Mouse (Mus musculus) kidney, postnatal 0 days (tissue): ENCODE data around the gene Cdh26. TPM values are rescaled to one million over a fixed set of nuclear protein-coding genes. Genes with fewer than 3 reads are reported as not detected.

Source experiments
- ATAC-seq: fragments of 200-750 bp; cut with Nextera tagmentation; replicated peaks from 2 replicates; pipeline ENCODE4 v1.8.0; 2017; ENCODE audit warnings: low read depth, moderate number of reproducible peaks, moderate TSS enrichment, moderate library complexity; ENCODE audit not compliant: low FRiP score
- DNase-seq: peaks from one replicate; pipeline ENCODE4 v3.0.0-alpha.2; 2016; ENCODE audit warnings: low spot score
- H3K27ac ChIP-seq: fragments of 300-500 bp; sonication (generic); 2 replicates; pipeline ENCODE4 v1.5.1; 2014; ENCODE audit warnings: mild to moderate bottlenecking
- H3K27me3 ChIP-seq: fragments of 300-500 bp; sonication (generic); 2 replicates; pipeline ENCODE4 v1.6.1; 2014; ENCODE audit warnings: low read length, mixed read lengths; ENCODE audit not compliant: insufficient read depth
- H3K36me3 ChIP-seq: fragments of 300-500 bp; sonication (generic); 2 replicates; pipeline ENCODE4 v1.6.1; 2014; ENCODE audit warnings: low read length, mixed read lengths; ENCODE audit not compliant: insufficient read depth
- H3K4me1 ChIP-seq: fragments of 300-500 bp; sonication (generic); replicated peaks from 2 replicates; pipeline ENCODE4 v1.6.1; 2014; ENCODE audit warnings: antibody characterized with exemption, low read length, mixed read lengths; ENCODE audit not compliant: insufficient read depth
- H3K4me2 ChIP-seq: fragments of 300-500 bp; sonication (generic); 2 replicates; pipeline ENCODE4 v1.6.1; 2014; ENCODE audit warnings: mild to moderate bottlenecking, low read length, moderate library complexity, mixed read lengths
- H3K4me3 ChIP-seq: fragments of 300-500 bp; sonication (generic); replicated peaks from 2 replicates; pipeline ENCODE4 v1.5.1; 2014; ENCODE audit warnings: low read depth, low read length
- H3K9ac ChIP-seq: fragments of 300-500 bp; sonication (generic); 2 replicates; pipeline ENCODE4 v1.6.1; 2014; ENCODE audit warnings: low read depth, low read length
- H3K9me3 ChIP-seq: fragments of 300-500 bp; sonication (generic); replicated peaks from 2 replicates; pipeline ENCODE4 v1.6.1; 2016; ENCODE audit warnings: low read length, inconsistent platforms, mixed read lengths
- CTCF ChIP-seq: IDR thresholded peaks from 2 replicates; pipeline ENCODE4 v1.5.1; 2016; ENCODE audit warnings: antibody characterized with exemption, low read depth, mild to moderate bottlenecking, moderate library complexity
- WGBS: fragments of 180-500 bp; shearing (Covaris S2); extraction: QIAGEN DNeasy Blood & Tissue Kit; methylation state at CpG from one replicate; pipeline ENCODE4 v1.1.7; 2014; 5-methylcytosine and 5-hydroxymethylcytosine counted together
- polyA plus RNA-seq: library from polyadenylated mRNA; unstranded; fragments of >200 nt; fragmentation: Nextera tagmentation; extraction: Ambion mirVana; gene quantifications from 2 replicates; pipeline ENCODE4 v1.2.1, GENCODE M21; 2015

Cdh26 gene
- polyA plus RNA-seq, 1 experiment from 2014 or later: 0.17 TPM

GRCm38 (mm10) chr2:178479011-178479410 is 48.7 kb downstream of the Cdh26 start:
- H3K4me3 ChIP-seq: no peak overlapping the region
- no peak overlapping the region for H3K4me2 ChIP-seq
- no peak overlapping the region for H3K27ac ChIP-seq
- no peak for TF ChIP-seq CTCF
- 79% methylated on average over 2 of the region's 2 CpGs for WGBS
- DNase-seq (no peak), ATAC-seq (no peak)
- H3K27me3 ChIP-seq: no peaks in the 10 kb centered on the region
- H3K36me3 ChIP-seq: no peaks in the 10 kb centered on the region
- no peaks in the 10 kb centered on the region for H3K4me1 ChIP-seq
- H3K9me3 ChIP-seq: no peaks in the 10 kb centered on the region
- no peak overlapping the region for H3K9ac ChIP-seq

- Histone ChIP-seq H3K27ac (no peak overlapping the region), H3K4me3 (no peak overlapping the region)
- 0 out of 2 replicates have a peak, but pooled peaks have one; percentile 36 for ATAC-seq
Observed at GRCm38 (mm10) chr2:178480932-178481331, 50.6 kb downstream of the Cdh26 start.

GRCm38 (mm10) chr2:178483462-178483861 is 53.1 kb downstream of the Cdh26 start:
- Histone ChIP-seq H3K36me3 (no peaks in the 10 kb centered on the region), H3K9ac (no peak overlapping the region), H3K27me3 (no peaks in the 10 kb centered on the region), H3K4me1 (no peaks in the 10 kb centered on the region), H3K9me3 (no peaks in the 10 kb centered on the region), H3K27ac (no peak overlapping the region), H3K4me3 (no peak overlapping the region), H3K4me2 (no peak overlapping the region)
- ATAC-seq (no peak), DNase-seq (no peak)
- 46% methylated on average over 10 of the region's 10 CpGs for WGBS
- no peak for TF ChIP-seq CTCF

More at GRCm38 (mm10) chr2:178480932-178481331, 50.6 kb downstream of the Cdh26 start:
- Histone ChIP-seq H3K27me3 (no peaks in the 10 kb centered on the region), H3K4me2 (no peak overlapping the region), H3K9me3 (no peaks in the 10 kb centered on the region), H3K4me1 (no peaks in the 10 kb centered on the region), H3K9ac (no peak overlapping the region), H3K36me3 (no peaks in the 10 kb centered on the region)
- 73% methylated on average over 2 of the region's 2 CpGs for WGBS
- DNase-seq: no peak
- TF ChIP-seq CTCF: no peak

GRCm38 (mm10) chr2:178488276-178488675 is 57.9 kb downstream of the Cdh26 start:
- no peaks in the 10 kb centered on the region for H3K27me3 ChIP-seq
- H3K27ac ChIP-seq: no peak overlapping the region
- 78% methylated on average over 4 of the region's 4 CpGs for WGBS
- H3K4me1 ChIP-seq: no peaks in the 10 kb centered on the region
- TF ChIP-seq CTCF: no peak
- no peak overlapping the region for H3K4me3 ChIP-seq
- ATAC-seq: no peak
- no peaks in the 10 kb centered on the region for H3K36me3 ChIP-seq
- H3K9ac ChIP-seq: no peak overlapping the region
- no peak overlapping the region for H3K4me2 ChIP-seq
- H3K9me3 ChIP-seq: no peaks in the 10 kb centered on the region
- no peak for DNase-seq

GRCm38 (mm10) chr2:178490245-178490920 is 60.1 kb downstream of the Cdh26 start:
- H3K9ac ChIP-seq: no peak overlapping the region
- TF ChIP-seq CTCF: no peak
- H3K4me3 ChIP-seq: no peak overlapping the region
- no peaks in the 10 kb centered on the region for H3K9me3 ChIP-seq
- DNase-seq: no peak
- H3K27me3 ChIP-seq: no peaks in the 10 kb centered on the region
- WGBS: 62% methylated on average over 9 of the region's 9 CpGs
- H3K4me2 ChIP-seq: no peak overlapping the region
- H3K27ac ChIP-seq: no peak overlapping the region
- no peak for ATAC-seq
- peaks cover 6% of the 10 kb centered on the region; the same call in 1 of the 2 replicates for H3K4me1 ChIP-seq
- no peaks in the 10 kb centered on the region for H3K36me3 ChIP-seq

GRCm38 (mm10) chr2:178494066-178494465 is 63.7 kb downstream of the Cdh26 start:
- ATAC-seq (peak; percentile 55; the same call in 1 of the 2 replicates), DNase-seq (peak; percentile 35)
- Histone ChIP-seq H3K27me3 (no peaks in the 10 kb centered on the region), H3K36me3 (no peaks in the 10 kb centered on the region), H3K4me2 (no peak overlapping the region), H3K9ac (no peak overlapping the region), H3K27ac (no peak overlapping the region), H3K4me1 (peaks cover 6% of the 10 kb centered on the region; the same call in 1 of the 2 replicates), H3K4me3 (no peak overlapping the region), H3K9me3 (no peaks in the 10 kb centered on the region)
- TF ChIP-seq CTCF: no peak
- 52% methylated on average over 11 of the region's 11 CpGs for WGBS
